Mouse (Mus musculus): Measurements from ENCODE around the gene Dph7. TPM values are rescaled to one million over a fixed set of nuclear protein-coding genes. Genes with fewer than 3 reads are reported as not detected.
A peak's percentile ranks its signal among the peaks of the same experiment; 100 is the strongest.

Dph7 gene
- total and polyA plus RNA-seq, 2 experiments from 2014 or later = 11.7 to 24.8 TPM

DNA sequence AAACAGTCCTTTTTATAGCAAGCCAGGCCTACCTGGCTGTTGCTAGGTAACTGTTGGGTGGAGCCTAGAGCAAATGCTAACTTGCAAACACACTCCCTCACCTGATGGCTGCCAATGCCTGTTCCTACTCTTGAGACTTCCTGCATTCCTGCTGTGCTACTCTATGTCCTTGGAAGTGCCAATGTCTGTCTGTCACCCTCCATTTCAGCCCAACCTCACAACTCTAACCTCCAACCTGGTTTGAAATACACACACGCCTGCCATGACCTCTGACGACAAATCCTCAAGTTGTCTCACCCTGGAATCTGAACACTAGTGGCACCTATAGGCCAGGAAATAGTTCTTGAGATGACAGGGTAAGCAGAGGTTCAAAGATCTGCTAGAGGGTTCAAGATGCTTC, 33.1 kb upstream of the Dph7 start:
- H3K4me1 ChIP-seq (ENCODE audit: control insufficient read depth, insufficient read depth) = 0 out of 2 replicates have a peak, but pooled peaks cover 2% of the 10 kb centered on the region
- no peaks in the 10 kb centered on the region for H3K9me3 ChIP-seq (replicated peaks; ENCODE audit: control insufficient read depth, low read length)
- ATAC-seq (ENCODE audit: insufficient read depth, low read depth) = no peak
- DNase-seq (ENCODE audit: low spot score) = no peak
- no peak overlapping the region for H3K27ac ChIP-seq (ENCODE audit: low read depth)
- no peaks in the 10 kb centered on the region for H3K27me3 ChIP-seq (ENCODE audit: control insufficient read depth, insufficient read depth, low read length)
- TF ChIP-seq EP300 (IDR thresholded peaks at IDR 0.05; ENCODE audit: low read depth) = no peak
- no peak for TF ChIP-seq CTCF (IDR thresholded peaks at IDR 0.05; ENCODE audit: low read depth)
- H3K9ac ChIP-seq (replicated peaks; ENCODE audit: low read depth, low read length) = no peak overlapping the region
- H3K4me2 ChIP-seq (ENCODE audit: low read depth, low read length) = no peak overlapping the region
- H3K4me3 ChIP-seq (ENCODE audit: low read depth, low read length) = no peak overlapping the region
- 57% methylated on average over 2 of the region's 2 CpGs for WGBS
- H3K36me3 ChIP-seq (replicated peaks; ENCODE audit: control insufficient read depth, insufficient read depth, low read length) = no peaks in the 10 kb centered on the region

DNA sequence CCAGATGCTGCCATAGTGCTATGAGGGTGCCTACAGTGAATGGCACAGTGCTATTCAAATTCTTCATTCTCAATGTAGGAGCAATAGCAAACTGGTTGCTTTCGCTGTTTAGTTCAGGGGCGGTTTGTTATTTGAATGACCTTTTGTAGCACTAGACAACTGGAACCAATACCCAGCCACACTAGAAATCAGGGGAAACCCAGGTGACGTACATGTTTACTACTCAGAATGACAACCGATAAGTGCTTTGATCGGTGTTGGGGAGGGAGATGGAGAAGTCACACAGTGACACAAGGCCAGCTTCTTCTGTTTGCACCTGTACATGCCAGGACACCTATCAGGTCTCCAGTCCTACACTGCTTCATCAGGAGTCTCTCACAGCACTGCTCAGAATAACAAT, 32.6 kb upstream of the Dph7 start:
- no peak for DNase-seq (ENCODE audit: low spot score)
- H3K36me3 ChIP-seq (replicated peaks; ENCODE audit: control insufficient read depth, insufficient read depth, low read length) = no peaks in the 10 kb centered on the region
- no peak overlapping the region for H3K4me2 ChIP-seq (ENCODE audit: low read depth, low read length)
- H3K4me1 ChIP-seq (ENCODE audit: control insufficient read depth, insufficient read depth) = 0 out of 2 replicates have a peak, but pooled peaks cover 6% of the 10 kb centered on the region
- no peak for TF ChIP-seq EP300 (IDR thresholded peaks at IDR 0.05; ENCODE audit: low read depth)
- TF ChIP-seq CTCF (IDR thresholded peaks at IDR 0.05; ENCODE audit: low read depth) = no peak
- H3K27me3 ChIP-seq (ENCODE audit: control insufficient read depth, insufficient read depth, low read length) = no peaks in the 10 kb centered on the region
- no peak for ATAC-seq (ENCODE audit: insufficient read depth, low read depth)
- no peak overlapping the region for H3K4me3 ChIP-seq (ENCODE audit: low read depth, low read length)
- 88% methylated on average over 5 of the region's 5 CpGs for WGBS
- no peaks in the 10 kb centered on the region for H3K9me3 ChIP-seq (replicated peaks; ENCODE audit: control insufficient read depth, low read length)
- H3K27ac ChIP-seq (ENCODE audit: low read depth) = no peak overlapping the region
- H3K9ac ChIP-seq (replicated peaks; ENCODE audit: low read depth, low read length) = no peak overlapping the region

DNA sequence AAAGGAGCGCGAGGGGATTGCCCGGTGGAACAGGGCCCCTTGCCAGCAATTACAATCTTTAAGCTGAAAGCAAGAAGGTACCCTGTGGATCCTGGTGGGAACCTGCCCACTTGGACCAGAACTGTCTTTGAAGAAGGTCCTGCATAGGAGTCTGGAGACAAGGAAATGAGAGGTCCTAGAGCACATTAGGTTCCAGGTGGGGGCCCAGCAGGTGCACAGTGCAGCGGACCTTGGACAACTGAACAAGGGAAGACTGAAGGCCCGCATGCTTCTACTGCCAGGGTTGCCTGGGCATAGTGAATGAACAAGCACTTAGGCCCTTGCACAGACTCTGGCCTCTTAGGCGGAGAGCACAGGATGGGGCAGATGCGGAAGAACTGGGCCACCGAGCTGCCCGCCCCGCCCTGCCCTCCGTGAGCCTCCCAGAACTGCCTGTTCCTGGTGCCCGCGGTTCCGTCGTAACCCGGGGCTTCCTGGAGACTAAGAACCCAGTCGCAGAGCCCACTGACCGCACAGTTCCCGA, 27.7 kb upstream of the Dph7 start:
- DNase-seq (ENCODE audit: low spot score) = no peak
- Histone ChIP-seq H3K36me3 (replicated peaks; ENCODE audit: control insufficient read depth, insufficient read depth, low read length) (no peaks in the 10 kb centered on the region), H3K27me3 (ENCODE audit: control insufficient read depth, insufficient read depth, low read length) (no peaks in the 10 kb centered on the region), H3K4me3 (ENCODE audit: low read depth, low read length) (peak overlapping the region; percentile 67), H3K4me2 (ENCODE audit: low read depth, low read length) (peak overlapping the region; percentile 93), H3K27ac (ENCODE audit: low read depth) (0 out of 2 replicates have a peak overlapping the region, but pooled peaks have one; percentile 13), H3K9ac (replicated peaks; ENCODE audit: low read depth, low read length) (peak overlapping the region; percentile 68), H3K9me3 (replicated peaks; ENCODE audit: control insufficient read depth, low read length) (no peaks in the 10 kb centered on the region), H3K4me1 (ENCODE audit: control insufficient read depth, insufficient read depth) (0 out of 2 replicates have a peak, but pooled peaks cover 6% of the 10 kb centered on the region)
- WGBS = 10% methylated on average over 19 of the region's 19 CpGs
- peak; percentile 42 for ATAC-seq (ENCODE audit: insufficient read depth, low read depth)
- TF ChIP-seq EP300 (IDR thresholded peaks at IDR 0.05; ENCODE audit: low read depth) (no peak), CTCF (IDR thresholded peaks at IDR 0.05; ENCODE audit: low read depth) (no peak)

DNA sequence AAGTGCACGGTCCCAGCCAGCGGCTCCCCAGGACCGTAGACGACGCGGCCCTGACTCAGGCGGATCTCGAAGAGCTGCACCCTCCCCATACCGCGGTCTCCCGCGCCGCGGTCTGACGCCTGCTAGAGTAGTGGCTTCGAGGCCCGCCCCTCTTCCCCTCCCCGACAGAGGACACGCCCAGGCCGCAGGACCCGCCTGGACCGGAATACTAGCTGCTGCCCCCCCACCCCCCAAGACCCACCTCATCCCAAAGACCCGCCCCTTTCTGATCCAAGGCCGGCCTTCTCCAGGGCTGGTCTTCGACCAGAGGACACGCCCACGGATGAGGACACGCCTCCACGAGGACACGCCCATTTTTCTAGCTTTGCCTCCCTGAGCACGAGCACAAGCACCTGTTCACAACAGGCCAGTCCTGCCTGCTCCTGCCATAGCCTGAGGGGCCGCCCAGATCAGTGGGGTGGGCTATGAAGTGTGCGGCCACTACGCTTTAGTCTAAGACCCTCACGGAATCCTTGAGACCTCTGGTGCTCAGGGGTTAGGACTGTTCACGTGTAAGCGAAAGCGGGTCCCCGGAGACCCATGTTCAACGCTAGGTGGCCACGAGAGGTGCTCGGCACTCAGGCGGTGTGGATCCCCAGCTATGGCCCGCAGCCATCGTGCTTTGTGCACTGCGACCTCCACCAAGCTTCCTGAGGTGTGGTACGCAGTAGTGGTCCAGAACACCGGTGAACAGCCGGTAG, 27.0 kb upstream of the Dph7 start, which contains the start of gene Arrdc1:
Gene Arrdc1 (minus strand): TSS at position 196 of the 740 bp plus-strand sequence.
- WGBS = under 1% methylated on average over 29 of the region's 49 CpGs
- Histone ChIP-seq H3K4me3 (ENCODE audit: low read depth, low read length) (peak within 1 kb of the TSS; percentile 67), H3K4me2 (ENCODE audit: low read depth, low read length) (peak within 1 kb of the TSS; percentile 93), H3K4me1 (ENCODE audit: control insufficient read depth, insufficient read depth) (0 out of 2 replicates have a peak, but pooled peaks cover 6% of the 10 kb centered on the region), H3K27me3 (ENCODE audit: control insufficient read depth, insufficient read depth, low read length) (no peaks in the 10 kb centered on the region), H3K36me3 (replicated peaks; ENCODE audit: control insufficient read depth, insufficient read depth, low read length) (no peaks in the 10 kb centered on the region), H3K27ac (ENCODE audit: low read depth) (0 out of 2 replicates have a peak within 1 kb of the TSS, but pooled peaks have one; percentile 13), H3K9me3 (replicated peaks; ENCODE audit: control insufficient read depth, low read length) (no peaks in the 10 kb centered on the region), H3K9ac (replicated peaks; ENCODE audit: low read depth, low read length) (peak within 1 kb of the TSS; percentile 68)
- DNase-seq (ENCODE audit: low spot score) (peak; percentile 88), ATAC-seq (ENCODE audit: insufficient read depth, low read depth) (peak; percentile 95)
- peak; percentile 32 for TF ChIP-seq CTCF (IDR thresholded peaks at IDR 0.05; ENCODE audit: low read depth)
- no peak for TF ChIP-seq EP300 (IDR thresholded peaks at IDR 0.05; ENCODE audit: low read depth)

DNA sequence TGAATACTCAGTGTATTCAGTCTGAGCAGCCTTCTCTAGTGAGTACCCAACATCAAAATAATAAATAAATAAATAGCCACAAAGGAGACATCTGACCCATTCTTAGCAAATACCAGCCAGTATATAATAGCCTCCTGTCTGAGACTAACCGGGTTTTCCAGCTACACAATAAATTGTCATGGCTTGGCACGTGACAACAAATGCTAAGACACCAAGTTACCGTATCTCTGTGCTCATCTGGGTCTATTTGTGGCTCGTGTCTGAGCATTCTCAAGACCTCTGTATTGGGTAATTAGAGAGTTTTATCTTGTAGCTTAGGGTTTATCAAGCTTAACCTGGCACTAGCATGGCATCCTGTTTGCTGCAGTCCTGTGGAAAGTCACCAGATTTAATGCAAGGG, 20.1 kb upstream of the Dph7 start:
- no peaks in the 10 kb centered on the region for H3K9me3 ChIP-seq (replicated peaks; ENCODE audit: control insufficient read depth, low read length)
- H3K4me1 ChIP-seq (ENCODE audit: control insufficient read depth, insufficient read depth) = no peaks in the 10 kb centered on the region
- no peak overlapping the region for H3K9ac ChIP-seq (replicated peaks; ENCODE audit: low read depth, low read length)
- H3K4me3 ChIP-seq (ENCODE audit: low read depth, low read length) = no peak overlapping the region
- no peak for DNase-seq (ENCODE audit: low spot score)
- H3K36me3 ChIP-seq (replicated peaks; ENCODE audit: control insufficient read depth, insufficient read depth, low read length) = no peaks in the 10 kb centered on the region
- no peaks in the 10 kb centered on the region for H3K27me3 ChIP-seq (ENCODE audit: control insufficient read depth, insufficient read depth, low read length)
- WGBS = 54% methylated on average over 4 of the region's 4 CpGs
- H3K27ac ChIP-seq (ENCODE audit: low read depth) = no peak overlapping the region
- H3K4me2 ChIP-seq (ENCODE audit: low read depth, low read length) = no peak overlapping the region
- ATAC-seq (ENCODE audit: insufficient read depth, low read depth) = no peak
- no peak for TF ChIP-seq CTCF (IDR thresholded peaks at IDR 0.05; ENCODE audit: low read depth)
- TF ChIP-seq EP300 (IDR thresholded peaks at IDR 0.05; ENCODE audit: low read depth) = no peak
